ENCODE assay signal across 8 mouse cellular contexts in the genomic region with DNA sequence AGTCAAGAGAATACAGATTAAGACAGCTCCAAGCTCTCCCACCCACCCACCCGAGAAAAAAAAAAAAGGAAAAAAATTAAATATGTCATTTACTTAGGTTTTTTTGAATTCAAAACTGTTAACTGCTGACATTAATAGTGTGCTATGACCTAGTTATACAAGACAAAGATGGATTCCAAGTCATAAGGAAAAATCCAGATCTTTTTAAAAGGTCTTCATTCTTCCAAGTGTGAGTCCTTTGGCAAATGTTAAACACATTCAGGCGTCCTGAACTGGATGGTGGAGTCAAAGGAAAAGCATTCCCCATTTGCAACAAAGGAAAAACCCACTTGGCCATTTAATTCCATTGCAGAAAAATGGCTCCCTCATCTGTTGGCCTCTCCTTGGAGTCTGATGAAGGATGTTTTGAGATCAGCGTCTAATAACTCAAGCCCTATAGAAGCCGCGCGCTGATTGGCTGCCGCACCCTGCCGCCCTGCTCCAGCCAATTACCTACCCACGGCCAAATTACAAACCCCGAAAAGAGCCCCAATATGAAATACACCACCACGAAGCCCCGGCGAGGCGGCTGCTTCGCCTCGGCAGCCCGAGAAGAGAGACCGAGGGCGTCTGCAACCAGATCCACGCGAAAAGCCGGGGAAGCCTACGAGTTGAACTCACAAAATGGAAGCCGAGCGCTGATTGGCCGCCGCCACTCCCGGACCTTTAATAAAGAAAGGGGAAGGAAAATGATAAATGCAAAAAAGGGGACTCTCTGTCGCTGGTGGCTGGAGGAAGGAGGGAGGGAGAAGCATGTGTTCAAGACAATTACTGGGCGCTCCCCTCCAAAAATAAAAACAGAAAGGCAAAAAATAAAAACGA. TPM values are rescaled to one million over a fixed set of nuclear protein-coding genes. Genes with fewer than 3 reads are reported as not detected.
A peak's percentile ranks its signal among the peaks of the same experiment; 100 is the strongest.
DNase-seq lines count a peak whose midpoint lies in the region; ATAC-seq and TF ChIP-seq lines count a peak whose summit lies in the region.

No protein-coding gene starts in this region.

- no peak for TF ChIP-seq CTCF in lung, embryonic 14.5 days (IDR thresholded peaks at IDR 0.05; ENCODE audit: low read depth)

- H3K27me3 ChIP-seq in lung, embryonic 14.5 days (ENCODE audit: insufficient read depth, low read length), result no peaks in the 10 kb centered on the region

- H3K4me3 ChIP-seq in lung, embryonic 14.5 days (ENCODE audit: low read depth, low read length), result peak overlapping the region; percentile 92

- peak overlapping the region; percentile 99 for H3K9ac ChIP-seq in lung, embryonic 14.5 days

- peaks cover 33% of the 10 kb centered on the region for H3K4me1 ChIP-seq in lung, embryonic 14.5 days (ENCODE audit: insufficient read depth)

- no peaks in the 10 kb centered on the region for H3K9me3 ChIP-seq in lung, embryonic 14.5 days (ENCODE audit: low read depth, low read length)

- peak; percentile 54 to 55 for ATAC-seq in hematopoietic stem cell, adult 5-6 weeks (replicated peaks in 1 of 2; ENCODE audit: insufficient read depth in 1 of 2, low FRiP score in 2 of 2, low TSS enrichment in 1 of 2, low read depth in 1 of 2, poor library complexity in 2 of 2, severe bottlenecking in 2 of 2)
- ATAC-seq in lung, embryonic 14.5 days (ENCODE audit: insufficient read depth), result peak; percentile 41
- peak; percentile 44 for ATAC-seq in neutrophil, adult 5-6 weeks (ENCODE audit: extremely low read depth, insufficient number of reproducible peaks, low FRiP score, poor library complexity, severe bottlenecking)

- WGBS in lung, embryonic 14.5 days, result 0% methylated on average over 31 of the region's 31 CpGs

- peaks cover 23% of the 10 kb centered on the region for H3K36me3 ChIP-seq in lung, embryonic 14.5 days (ENCODE audit: insufficient read depth)

- H3K4me2 ChIP-seq in lung, embryonic 14.5 days, result peak overlapping the region; percentile 100

- peak; percentile 82 for DNase-seq in MN1 (ENCODE audit: low spot score)
- peak; percentile 95 for DNase-seq in cerebellum, adult 8-10 months
- DNase-seq in forelimb bud, embryonic 11.5 days (ENCODE audit: low read depth, low spot score), result peak; percentile 95
- DNase-seq in layer of hippocampus, adult 8-10 months (ENCODE audit: low spot score in 2 of 2), result peak; percentile 94 to 96
- DNase-seq in lung, embryonic 14.5 days, result peak; percentile 97
- peak; percentile 83 for DNase-seq in testis, postnatal 14 days (ENCODE audit: low spot score)

- peak overlapping the region; percentile 100 for H3K27ac ChIP-seq in lung, embryonic 14.5 days (ENCODE audit: low read depth)

RNA-seq across cellular contexts. Expression of gene Setd1b, which starts 1.1 kb away (rescaled TPM):
- total RNA-seq in hematopoietic stem cell, adult 5-6 weeks (2017), result 2.3 and 2.8 TPM in 2 replicates
- total RNA-seq in layer of hippocampus, adult 8-10 months (2022), result 10 to 100 TPM; 33.1 to 37.9 (median 35.0) TPM
- 11.5 and 12.1 TPM in 2 replicates for polyA plus RNA-seq in lung, embryonic 14.5 days (2014; fragmentation: Nextera tagmentation; extraction: Ambion mirVana)
- 18.6 and 23.1 TPM in 2 replicates for total RNA-seq in neutrophil, adult 5-6 weeks (2017)

RNA-seq across cellular contexts. Expression of gene Rhof, which starts 8.4 kb away (rescaled TPM):
- 7.1 and 12.3 TPM in 2 replicates for total RNA-seq in hematopoietic stem cell, adult 5-6 weeks (2017)
- 10 to 100 TPM; 42.0 to 46.6 (median 45.3) TPM for total RNA-seq in layer of hippocampus, adult 8-10 months (2022)
- polyA plus RNA-seq in lung, embryonic 14.5 days (2014; fragmentation: Nextera tagmentation; extraction: Ambion mirVana), result 2.4 and 2.5 TPM in 2 replicates
- total RNA-seq in neutrophil, adult 5-6 weeks (2017), result 32.0 TPM in 2 replicates

RNA-seq across cellular contexts. Expression of gene Psmd9, which starts 28.3 kb away (rescaled TPM):
- 20.9 and 21.0 TPM in 2 replicates for total RNA-seq in hematopoietic stem cell, adult 5-6 weeks (2017)
- 10 to 100 TPM; 26.2 to 34.3 (median 27.4) TPM for total RNA-seq in layer of hippocampus, adult 8-10 months (2022)
- 70.9 and 81.7 TPM in 2 replicates for polyA plus RNA-seq in lung, embryonic 14.5 days (2014; fragmentation: Nextera tagmentation; extraction: Ambion mirVana)
- total RNA-seq in neutrophil, adult 5-6 weeks (2017), result 14.1 and 18.6 TPM in 2 replicates

RNA-seq across cellular contexts. Expression of gene Hpd, which starts 41.6 kb away (rescaled TPM):
- total RNA-seq in hematopoietic stem cell, adult 5-6 weeks (2017), result not detected in 2 replicates
- not detected for total RNA-seq in layer of hippocampus, adult 8-10 months (2022)
- polyA plus RNA-seq in lung, embryonic 14.5 days (2014; fragmentation: Nextera tagmentation; extraction: Ambion mirVana), result not detected in 2 replicates
- not detected in 2 replicates for total RNA-seq in neutrophil, adult 5-6 weeks (2017)

Comparison
In these comparisons a context has a peak if more than half of its experiments do, and no peak if none do; other contexts are left out.
1. Peak in every context shown above with its lines: DNase-seq, ATAC-seq, H3K4me3 ChIP-seq and H3K27ac ChIP-seq.